Mouse (Mus musculus) kidney, postnatal 0 days (tissue): ENCODE measurements around the gene Dst. TPM values are rescaled to one million over a fixed set of nuclear protein-coding genes. Genes with fewer than 3 reads are reported as not detected.

Experiments
- ATAC-seq: fragments of 200-750 bp; cut with Nextera tagmentation; replicated peaks from 2 replicates; pipeline ENCODE4 v1.8.0; 2017; ENCODE audit warnings: low read depth, moderate number of reproducible peaks, moderate TSS enrichment, moderate library complexity; ENCODE audit not compliant: low FRiP score
- DNase-seq: peaks from one replicate; pipeline ENCODE4 v3.0.0-alpha.2; 2016; ENCODE audit warnings: low spot score
- H3K27ac ChIP-seq: fragments of 300-500 bp; sonication (generic); 2 replicates; pipeline ENCODE4 v1.5.1; 2014; ENCODE audit warnings: mild to moderate bottlenecking
- H3K27me3 ChIP-seq: fragments of 300-500 bp; sonication (generic); 2 replicates; pipeline ENCODE4 v1.6.1; 2014; ENCODE audit warnings: low read length, mixed read lengths; ENCODE audit not compliant: insufficient read depth
- H3K36me3 ChIP-seq: fragments of 300-500 bp; sonication (generic); 2 replicates; pipeline ENCODE4 v1.6.1; 2014; ENCODE audit warnings: low read length, mixed read lengths; ENCODE audit not compliant: insufficient read depth
- H3K4me1 ChIP-seq: fragments of 300-500 bp; sonication (generic); replicated peaks from 2 replicates; pipeline ENCODE4 v1.6.1; 2014; ENCODE audit warnings: antibody characterized with exemption, low read length, mixed read lengths; ENCODE audit not compliant: insufficient read depth
- H3K4me2 ChIP-seq: fragments of 300-500 bp; sonication (generic); 2 replicates; pipeline ENCODE4 v1.6.1; 2014; ENCODE audit warnings: mild to moderate bottlenecking, low read length, moderate library complexity, mixed read lengths
- H3K4me3 ChIP-seq: fragments of 300-500 bp; sonication (generic); replicated peaks from 2 replicates; pipeline ENCODE4 v1.5.1; 2014; ENCODE audit warnings: low read depth, low read length
- H3K9ac ChIP-seq: fragments of 300-500 bp; sonication (generic); 2 replicates; pipeline ENCODE4 v1.6.1; 2014; ENCODE audit warnings: low read depth, low read length
- H3K9me3 ChIP-seq: fragments of 300-500 bp; sonication (generic); replicated peaks from 2 replicates; pipeline ENCODE4 v1.6.1; 2016; ENCODE audit warnings: low read length, inconsistent platforms, mixed read lengths
- CTCF ChIP-seq: IDR thresholded peaks from 2 replicates; pipeline ENCODE4 v1.5.1; 2016; ENCODE audit warnings: antibody characterized with exemption, low read depth, mild to moderate bottlenecking, moderate library complexity
- WGBS: fragments of 180-500 bp; shearing (Covaris S2); extraction: QIAGEN DNeasy Blood & Tissue Kit; methylation state at CpG from one replicate; pipeline ENCODE4 v1.1.7; 2014; 5-methylcytosine and 5-hydroxymethylcytosine counted together
- polyA plus RNA-seq: library from polyadenylated mRNA; unstranded; fragments of >200 nt; fragmentation: Nextera tagmentation; extraction: Ambion mirVana; gene quantifications from 2 replicates; pipeline ENCODE4 v1.2.1, GENCODE M21; 2015

The Dst gene
- polyA plus RNA-seq, 1 experiment from 2014 or later: 22.4 TPM

DNA sequence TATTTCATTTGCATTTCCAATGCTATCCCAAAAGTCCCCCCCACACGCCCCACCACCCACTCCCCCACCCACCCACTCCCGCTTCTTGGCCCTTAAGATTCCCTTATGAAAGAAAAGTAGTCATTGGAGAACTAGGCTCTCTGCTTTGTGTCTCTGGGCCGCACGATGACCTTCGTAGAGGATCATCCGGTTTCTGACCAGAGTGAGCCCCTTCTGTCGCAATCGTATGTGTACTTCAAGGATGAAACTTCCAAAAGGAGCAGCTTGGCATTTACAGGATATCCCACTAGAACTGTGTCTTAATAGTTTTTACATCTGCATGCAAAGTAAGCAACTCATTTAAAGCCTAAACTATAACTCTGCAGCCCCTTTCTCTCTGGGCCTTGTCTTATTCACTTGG is 380.2 kb downstream of the Dst start:
- no peak overlapping the region for H3K4me3 ChIP-seq
- DNase-seq (no peak), ATAC-seq (no peak)
- no peak overlapping the region for H3K9ac ChIP-seq
- H3K9me3 ChIP-seq: no peaks in the 10 kb centered on the region
- no peaks in the 10 kb centered on the region; the same call in 1 of the 2 replicates for H3K4me1 ChIP-seq
- no peak overlapping the region for H3K27ac ChIP-seq
- TF ChIP-seq CTCF: no peak
- WGBS: 88% methylated on average over 8 of the region's 8 CpGs
- H3K27me3 ChIP-seq: no peaks in the 10 kb centered on the region
- no peak overlapping the region for H3K4me2 ChIP-seq
- H3K36me3 ChIP-seq: peaks cover 60% of the 10 kb centered on the region

DNA sequence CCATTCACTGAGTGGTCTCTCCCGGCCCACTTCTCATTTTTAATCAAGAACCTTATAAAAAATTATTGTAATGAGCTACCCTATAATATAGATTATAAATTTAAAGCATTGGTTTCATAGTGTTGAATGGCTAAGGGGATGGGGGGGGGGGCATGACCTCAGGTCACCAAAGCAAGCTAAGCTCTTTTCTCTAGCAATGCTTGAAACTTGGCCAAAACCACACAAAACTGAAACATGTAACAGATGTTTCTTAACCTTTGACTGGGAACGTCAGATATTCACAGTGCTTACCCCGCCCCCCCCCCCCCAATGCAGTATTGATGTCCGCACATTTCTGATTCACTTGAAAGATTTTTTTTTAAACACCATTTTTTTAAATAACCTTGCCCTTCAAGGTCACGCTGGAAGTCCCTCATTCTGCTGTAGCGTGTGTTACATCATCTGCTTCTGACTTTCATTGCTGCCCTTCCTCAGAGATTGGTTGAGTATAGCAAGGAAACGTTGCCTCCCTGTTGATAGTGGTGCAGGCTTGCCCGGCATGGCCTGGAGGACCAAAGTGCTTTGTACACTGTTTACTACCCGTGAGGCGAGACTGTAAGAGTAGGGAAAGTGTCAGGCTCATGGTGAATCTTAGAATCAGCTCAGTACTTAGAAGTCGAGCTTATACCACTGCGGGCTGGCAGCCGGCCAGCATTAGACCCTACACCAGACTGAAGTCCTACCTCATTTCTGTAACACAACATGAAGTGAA is 380.9 kb downstream of the Dst start:
- Histone ChIP-seq H3K27ac (0 out of 2 replicates have a peak overlapping the region, but pooled peaks have one; percentile 31), H3K4me2 (no peak overlapping the region), H3K9me3 (no peaks in the 10 kb centered on the region), H3K36me3 (peaks cover 67% of the 10 kb centered on the region), H3K9ac (no peak overlapping the region), H3K4me1 (no peaks in the 10 kb centered on the region; the same call in 1 of the 2 replicates), H3K4me3 (no peak overlapping the region), H3K27me3 (no peaks in the 10 kb centered on the region)
- TF ChIP-seq CTCF: no peak
- ATAC-seq (peak; percentile 25; the same call in 1 of the 2 replicates), DNase-seq (peak; percentile 70)
- WGBS: 74% methylated on average over 13 of the region's 13 CpGs

DNA sequence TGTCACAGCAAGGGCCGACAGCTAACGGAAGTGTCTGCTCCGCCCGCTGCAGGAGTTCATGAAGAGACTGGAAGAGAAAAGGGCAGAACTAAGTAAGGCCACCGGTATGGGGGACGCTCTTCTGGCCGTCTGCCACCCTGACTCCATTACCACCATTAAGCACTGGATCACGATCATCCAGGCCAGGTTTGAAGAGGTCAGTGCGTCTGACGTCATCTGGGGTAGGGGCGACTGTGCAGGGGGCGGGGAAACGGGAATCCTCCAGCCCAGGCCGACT is 381.4 kb downstream of the Dst start:
- 0 out of 2 replicates have a peak overlapping the region, but pooled peaks have one; percentile 31 for H3K27ac ChIP-seq
- DNase-seq (no peak), ATAC-seq (no peak)
- TF ChIP-seq CTCF: no peak
- H3K4me2 ChIP-seq: no peak overlapping the region
- H3K36me3 ChIP-seq: peaks cover 66% of the 10 kb centered on the region
- H3K9ac ChIP-seq: no peak overlapping the region
- H3K27me3 ChIP-seq: no peaks in the 10 kb centered on the region
- WGBS: 74% methylated on average over 14 of the region's 14 CpGs
- no peaks in the 10 kb centered on the region; the same call in 1 of the 2 replicates for H3K4me1 ChIP-seq
- no peaks in the 10 kb centered on the region for H3K9me3 ChIP-seq
- H3K4me3 ChIP-seq: no peak overlapping the region

GRCm38 (mm10) chr1:34290321-34290720 is 382.3 kb downstream of the Dst start:
- H3K9ac ChIP-seq: no peak overlapping the region
- DNase-seq (no peak), ATAC-seq (no peak)
- no peak overlapping the region for H3K4me3 ChIP-seq
- H3K27me3 ChIP-seq: no peaks in the 10 kb centered on the region
- no peak for TF ChIP-seq CTCF
- H3K4me2 ChIP-seq: no peak overlapping the region
- no peak overlapping the region for H3K27ac ChIP-seq
- 76% methylated on average over 12 of the region's 12 CpGs for WGBS
- H3K36me3 ChIP-seq: peaks cover 68% of the 10 kb centered on the region
- H3K4me1 ChIP-seq: no peaks in the 10 kb centered on the region; the same call in 1 of the 2 replicates
- H3K9me3 ChIP-seq: no peaks in the 10 kb centered on the region

GRCm38 (mm10) chr1:34293198-34293597 is 385.2 kb downstream of the Dst start:
- DNase-seq (no peak), ATAC-seq (no peak)
- Histone ChIP-seq H3K4me2 (no peak overlapping the region), H3K4me3 (no peak overlapping the region), H3K27ac (no peak overlapping the region), H3K4me1 (no peaks in the 10 kb centered on the region; the same call in 1 of the 2 replicates), H3K9me3 (no peaks in the 10 kb centered on the region), H3K36me3 (peaks cover 61% of the 10 kb centered on the region), H3K27me3 (no peaks in the 10 kb centered on the region), H3K9ac (no peak overlapping the region)
- WGBS: 81% methylated on average over 14 of the region's 14 CpGs
- TF ChIP-seq CTCF: no peak

GRCm38 (mm10) chr1:34297636-34298035 is 389.6 kb downstream of the Dst start:
- Histone ChIP-seq H3K4me2 (no peak overlapping the region), H3K36me3 (peaks cover 43% of the 10 kb centered on the region), H3K9ac (no peak overlapping the region), H3K27ac (no peak overlapping the region), H3K9me3 (no peaks in the 10 kb centered on the region), H3K27me3 (no peaks in the 10 kb centered on the region), H3K4me1 (no peaks in the 10 kb centered on the region), H3K4me3 (no peak overlapping the region)
- WGBS: 86% methylated on average over 9 of the region's 9 CpGs
- no peak for ATAC-seq
- DNase-seq: no peak
- no peak for TF ChIP-seq CTCF
